Mouse (Mus musculus) heart, embryonic 11.5 days (tissue): Measurements from ENCODE around the gene Cldn14. TPM values are rescaled to one million over a fixed set of nuclear protein-coding genes. Genes with fewer than 3 reads are reported as not detected.
A peak's percentile ranks its signal among the peaks of the same experiment; 100 is the strongest.

Experiments used
- ATAC-seq: fragments of 200-750 bp; cut with Nextera tagmentation; replicated peaks from 2 replicates; pipeline ENCODE4 v1.8.0; 2017; ENCODE audit warnings: moderate library complexity; ENCODE audit not compliant: insufficient number of reproducible peaks, low FRiP score, low TSS enrichment
- H3K27ac ChIP-seq: fragments of 300-500 bp; sonication (generic); 2 replicates; pipeline ENCODE4 v1.5.1; 2014; ENCODE audit warnings: mild to moderate bottlenecking, low read depth, low read length
- H3K27me3 ChIP-seq: fragments of 300-500 bp; sonication (generic); 2 replicates; pipeline ENCODE4 v1.6.1; 2014; ENCODE audit warnings: mild to moderate bottlenecking, low read length, mixed read lengths; ENCODE audit not compliant: control insufficient read depth, insufficient read depth
- H3K36me3 ChIP-seq: fragments of 300-500 bp; sonication (generic); 2 replicates; pipeline ENCODE4 v1.6.1; 2014; ENCODE audit warnings: mild to moderate bottlenecking, low read length, moderate library complexity, mixed read lengths; ENCODE audit not compliant: control insufficient read depth, insufficient read depth
- H3K4me1 ChIP-seq: fragments of 300-500 bp; sonication (generic); 2 replicates; pipeline ENCODE4 v1.6.1; 2014; ENCODE audit warnings: low read length; ENCODE audit not compliant: control insufficient read depth, insufficient read depth
- H3K4me2 ChIP-seq: fragments of 300-500 bp; sonication (generic); 2 replicates; pipeline ENCODE4 v1.6.1; 2014; ENCODE audit warnings: mild to moderate bottlenecking, moderate library complexity
- H3K4me3 ChIP-seq: fragments of 300-500 bp; sonication (generic); 2 replicates; pipeline ENCODE4 v1.5.1; 2014; ENCODE audit warnings: low read depth, low read length
- H3K9ac ChIP-seq: fragments of 300-500 bp; sonication (generic); 2 replicates; pipeline ENCODE4 v1.6.1; 2014; ENCODE audit warnings: mild to moderate bottlenecking, low read depth, low read length, moderate library complexity
- H3K9me3 ChIP-seq: fragments of 300-500 bp; sonication (generic); replicated peaks from 2 replicates; pipeline ENCODE4 v1.6.1; 2016; ENCODE audit warnings: low read length; ENCODE audit not compliant: control insufficient read depth
- WGBS: fragments of 180-500 bp; shearing (Covaris S2); extraction: QIAGEN DNeasy Blood & Tissue Kit; methylation state at CpG from one replicate; pipeline ENCODE4 v1.1.7; 2014; ENCODE audit not compliant: insufficient replicate concordance; 5-methylcytosine and 5-hydroxymethylcytosine counted together
- polyA plus RNA-seq: library from polyadenylated mRNA; unstranded; fragments of >200 nt; fragmentation: Nextera tagmentation; extraction: Ambion mirVana; gene quantifications from 2 replicates; pipeline ENCODE4 v1.2.1, GENCODE M21; 2014

The Cldn14 gene
- polyA plus RNA-seq, 1 experiment from 2014 or later = 0.13 TPM

DNA sequence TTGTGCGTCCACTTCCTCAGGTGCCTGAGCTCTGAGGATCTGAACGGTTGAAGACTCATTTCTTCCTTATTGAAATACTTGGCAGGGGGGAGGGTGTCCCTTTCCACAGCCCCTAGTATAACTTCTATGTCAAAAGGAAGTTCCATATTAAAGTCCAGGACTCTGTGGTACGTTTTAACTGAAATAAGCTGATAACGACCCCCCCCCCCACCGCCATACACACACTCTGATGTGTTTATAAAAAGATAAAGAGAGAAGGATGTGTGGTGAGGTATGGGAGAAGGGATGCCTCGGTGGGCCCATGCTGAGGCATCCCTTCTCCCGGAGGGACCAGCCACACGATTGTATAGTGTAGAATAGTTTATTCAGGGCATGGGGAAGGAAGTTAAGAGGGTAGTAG lies 34.4 kb downstream of the Cldn14 start:
- Histone ChIP-seq H3K27ac (no peak overlapping the region), H3K9ac (no peak overlapping the region), H3K4me1 (no peaks in the 10 kb centered on the region), H3K36me3 (no peaks in the 10 kb centered on the region), H3K27me3 (no peaks in the 10 kb centered on the region; the same call in 1 of the 2 replicates), H3K9me3 (no peaks in the 10 kb centered on the region; the same call in 1 of the 2 replicates), H3K4me3 (no peak overlapping the region), H3K4me2 (peak overlapping the region; percentile 64)
- 48% methylated on average over 8 of the region's 8 CpGs for WGBS
- ATAC-seq = no peak

DNA sequence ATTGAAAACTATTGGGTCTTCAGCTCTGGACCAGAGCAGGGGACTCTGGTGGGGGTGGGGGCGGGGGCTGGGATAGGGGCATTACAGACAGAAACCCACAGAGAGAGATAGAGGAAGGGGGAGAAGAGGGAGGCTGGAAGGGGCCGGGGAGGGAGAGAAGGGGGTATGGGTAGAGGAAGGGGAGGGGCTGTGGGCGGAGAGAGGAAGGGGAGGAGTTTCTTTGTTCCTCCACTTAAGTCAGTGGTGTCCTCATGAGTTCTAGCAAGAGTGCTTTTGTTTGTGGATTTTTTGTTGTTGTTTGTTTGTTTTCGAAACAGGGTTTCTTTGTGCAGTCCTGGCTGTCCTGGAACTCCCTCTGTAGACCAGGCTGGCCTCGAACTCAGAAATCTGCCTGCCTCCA lies 35.1 kb downstream of the Cldn14 start:
- Histone ChIP-seq H3K4me1 (no peaks in the 10 kb centered on the region), H3K27ac (no peak overlapping the region)
- ATAC-seq = 0 out of 2 replicates have a peak, but pooled peaks have one; percentile 16

DNA sequence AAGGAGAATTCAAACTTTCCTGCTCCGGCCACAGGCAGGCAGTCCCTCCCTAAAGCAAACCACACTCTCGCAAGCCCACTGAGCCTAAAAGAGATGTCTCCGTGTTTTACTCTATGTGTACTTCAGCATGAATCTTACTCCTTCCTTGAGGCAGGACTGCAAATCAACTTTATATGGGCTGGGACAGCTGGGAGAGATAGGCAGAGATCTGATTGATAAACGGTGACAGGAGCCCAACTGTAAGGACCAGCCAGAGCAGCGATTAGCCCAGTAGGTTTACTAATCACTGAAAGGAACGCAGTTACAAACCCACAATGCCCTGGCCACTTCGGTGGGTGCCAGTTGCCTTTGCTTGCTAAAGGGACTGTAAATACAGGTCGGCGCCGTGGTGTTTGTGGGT lies 35.5 kb downstream of the Cldn14 start:
- 17% methylated on average over 10 of the region's 10 CpGs for WGBS
- H3K27ac ChIP-seq = no peak overlapping the region
- ATAC-seq = no peak

More for the DNA sequence above, 35.1 kb downstream of the Cldn14 start:
- Histone ChIP-seq H3K27me3 (no peaks in the 10 kb centered on the region; the same call in 1 of the 2 replicates), H3K4me2 (peak overlapping the region; percentile 64), H3K36me3 (no peaks in the 10 kb centered on the region), H3K4me3 (peak overlapping the region; percentile 38), H3K9me3 (no peaks in the 10 kb centered on the region; the same call in 1 of the 2 replicates), H3K9ac (peak overlapping the region; percentile 65)
- WGBS = 36% methylated on average over 5 of the region's 5 CpGs

DNA sequence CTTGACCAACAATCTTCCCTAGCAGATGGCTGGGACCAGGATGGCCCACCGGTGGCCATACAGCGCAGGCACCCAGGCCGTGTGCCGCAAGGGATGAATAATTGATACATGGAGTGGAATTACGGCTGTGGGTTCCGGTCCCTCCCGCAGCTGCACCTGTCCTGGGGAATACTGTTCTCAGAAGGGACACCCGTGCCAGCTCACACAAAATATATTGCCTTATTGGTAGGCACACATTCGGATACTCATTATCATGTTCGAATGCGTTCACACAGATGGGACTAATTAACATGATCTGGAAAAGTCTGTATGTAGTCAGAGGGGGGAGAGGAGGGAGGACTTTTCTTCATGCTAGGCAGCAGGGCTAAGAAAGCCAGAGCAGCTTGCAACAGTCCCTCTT lies 37.6 kb downstream of the Cldn14 start:
- no peak overlapping the region for H3K4me2 ChIP-seq
- WGBS = 85% methylated on average over 11 of the region's 11 CpGs
- H3K4me3 ChIP-seq = no peak overlapping the region
- no peak overlapping the region for H3K9ac ChIP-seq
- peaks cover 2% of the 10 kb centered on the region; the same call in 1 of the 2 replicates for H3K27me3 ChIP-seq
- no peak overlapping the region for H3K27ac ChIP-seq
- no peaks in the 10 kb centered on the region; the same call in 1 of the 2 replicates for H3K9me3 ChIP-seq
- no peaks in the 10 kb centered on the region for H3K36me3 ChIP-seq
- no peaks in the 10 kb centered on the region for H3K4me1 ChIP-seq
- ATAC-seq = no peak

More for the DNA sequence above, 35.5 kb downstream of the Cldn14 start:
- no peaks in the 10 kb centered on the region; the same call in 1 of the 2 replicates for H3K9me3 ChIP-seq
- peak overlapping the region; percentile 64 for H3K4me2 ChIP-seq
- peak overlapping the region; percentile 38 for H3K4me3 ChIP-seq
- peak overlapping the region; percentile 65; the same call in 1 of the 2 replicates for H3K9ac ChIP-seq
- H3K36me3 ChIP-seq = no peaks in the 10 kb centered on the region
- no peaks in the 10 kb centered on the region for H3K4me1 ChIP-seq
- H3K27me3 ChIP-seq = no peaks in the 10 kb centered on the region; the same call in 1 of the 2 replicates

DNA sequence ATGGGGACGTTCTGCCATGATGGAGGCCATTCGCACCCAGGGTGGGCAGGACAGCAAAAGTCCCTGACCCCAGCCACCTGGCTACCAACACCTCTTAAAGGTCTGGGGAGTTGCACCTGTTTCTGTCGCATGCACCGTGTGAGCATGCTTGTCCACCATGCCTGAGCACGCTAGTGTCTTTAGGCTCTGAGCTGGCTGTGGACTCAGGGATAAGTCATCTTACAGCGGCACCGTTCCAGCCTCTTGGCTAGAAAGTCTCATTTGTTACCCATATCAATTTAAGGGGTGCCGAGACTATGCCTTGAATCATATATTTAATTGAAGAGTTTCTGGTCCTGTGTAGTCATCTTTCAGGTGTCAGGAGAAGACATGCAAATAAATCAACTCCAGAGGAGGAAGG lies 40.7 kb downstream of the Cldn14 start:
- Histone ChIP-seq H3K9ac (no peak overlapping the region), H3K4me2 (no peak overlapping the region), H3K4me1 (no peaks in the 10 kb centered on the region), H3K4me3 (no peak overlapping the region), H3K27me3 (peaks cover 2% of the 10 kb centered on the region; the same call in 1 of the 2 replicates), H3K9me3 (no peaks in the 10 kb centered on the region), H3K36me3 (no peaks in the 10 kb centered on the region), H3K27ac (no peak overlapping the region)
- ATAC-seq = no peak
- WGBS = 89% methylated on average over 8 of the region's 8 CpGs

DNA sequence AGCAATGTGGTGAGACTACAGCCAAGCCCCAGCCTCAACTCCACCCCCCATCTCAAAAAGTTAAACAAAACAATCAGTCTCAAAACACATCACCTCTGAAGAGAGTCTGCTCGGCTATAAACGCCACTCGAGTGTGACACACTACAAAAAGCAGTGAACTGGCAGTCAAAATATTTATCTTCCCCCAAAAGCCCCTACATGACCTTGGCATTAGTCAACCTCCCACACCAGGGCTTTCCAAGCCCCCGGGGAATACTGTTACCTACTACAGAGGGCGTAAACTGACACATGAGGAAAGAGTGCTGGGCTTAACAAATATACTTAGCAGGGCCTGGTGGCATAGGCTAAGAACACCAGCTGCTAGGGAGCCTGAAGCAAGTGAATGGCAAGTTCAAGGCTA lies 46.4 kb downstream of the Cldn14 start:
- Histone ChIP-seq H3K4me3 (no peak overlapping the region), H3K27me3 (no peaks in the 10 kb centered on the region), H3K4me2 (no peak overlapping the region), H3K4me1 (no peaks in the 10 kb centered on the region), H3K27ac (no peak overlapping the region), H3K9me3 (no peaks in the 10 kb centered on the region), H3K36me3 (no peaks in the 10 kb centered on the region), H3K9ac (no peak overlapping the region)
- no peak for ATAC-seq
- 46% methylated on average over 5 of the region's 5 CpGs for WGBS

DNA sequence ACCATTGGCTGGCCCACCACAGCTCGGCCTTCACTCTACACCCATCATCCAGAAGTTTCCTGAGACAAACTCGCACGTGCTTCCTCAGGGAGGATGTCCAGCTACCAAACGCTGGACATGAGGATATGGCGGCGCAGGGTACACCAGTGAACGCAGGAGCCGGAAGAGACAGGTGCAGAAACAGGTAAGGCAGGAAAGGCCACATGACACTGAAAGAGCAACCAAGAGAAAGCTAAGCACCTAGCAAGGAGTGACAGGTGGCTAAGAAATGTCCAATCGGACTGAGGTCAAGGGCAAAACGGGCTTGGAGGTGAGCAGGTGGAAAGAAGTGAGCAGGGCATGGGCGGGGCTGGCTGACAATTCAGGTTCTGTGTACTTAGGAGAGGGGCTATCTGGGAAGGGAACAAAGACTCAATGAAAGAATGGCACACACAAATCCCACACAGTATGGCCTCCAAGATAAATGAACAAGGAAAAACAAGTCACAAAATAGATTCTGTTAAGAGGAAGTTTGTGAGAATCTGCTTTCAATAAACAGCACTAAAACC lies 47.5 kb downstream of the Cldn14 start:
- Histone ChIP-seq H3K9me3 (no peaks in the 10 kb centered on the region), H3K4me3 (no peak overlapping the region), H3K36me3 (no peaks in the 10 kb centered on the region), H3K4me1 (no peaks in the 10 kb centered on the region), H3K27ac (no peak overlapping the region), H3K27me3 (no peaks in the 10 kb centered on the region), H3K4me2 (no peak overlapping the region), H3K9ac (no peak overlapping the region)
- 77% methylated on average over 11 of the region's 11 CpGs for WGBS
- no peak for ATAC-seq

DNA sequence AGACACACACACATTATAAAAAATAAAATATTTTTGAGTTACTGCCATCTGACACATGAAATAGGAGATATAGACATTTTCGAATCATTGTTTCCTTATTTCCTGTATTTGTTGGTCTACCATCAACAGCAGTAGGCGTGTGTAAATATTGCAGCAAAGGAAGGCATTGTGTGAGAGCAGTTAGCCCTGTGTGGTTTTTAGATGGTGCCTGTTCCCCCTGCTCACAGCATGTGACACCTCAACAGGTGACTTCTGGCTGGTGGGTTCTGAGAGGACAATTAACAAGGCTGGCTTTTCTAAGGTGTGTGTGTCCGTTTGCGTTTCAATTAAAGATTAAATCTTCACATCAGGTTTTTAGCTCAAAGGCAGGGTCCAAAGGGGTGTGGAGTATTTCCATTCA lies 48.1 kb downstream of the Cldn14 start:
- no peaks in the 10 kb centered on the region for H3K4me1 ChIP-seq
- no peak overlapping the region for H3K9ac ChIP-seq
- ATAC-seq = no peak
- no peak overlapping the region for H3K4me3 ChIP-seq
- H3K36me3 ChIP-seq = no peaks in the 10 kb centered on the region
- no peaks in the 10 kb centered on the region for H3K9me3 ChIP-seq
- no peak overlapping the region for H3K4me2 ChIP-seq
- H3K27me3 ChIP-seq = no peaks in the 10 kb centered on the region
- 81% methylated on average over 4 of the region's 4 CpGs for WGBS
- H3K27ac ChIP-seq = no peak overlapping the region

DNA sequence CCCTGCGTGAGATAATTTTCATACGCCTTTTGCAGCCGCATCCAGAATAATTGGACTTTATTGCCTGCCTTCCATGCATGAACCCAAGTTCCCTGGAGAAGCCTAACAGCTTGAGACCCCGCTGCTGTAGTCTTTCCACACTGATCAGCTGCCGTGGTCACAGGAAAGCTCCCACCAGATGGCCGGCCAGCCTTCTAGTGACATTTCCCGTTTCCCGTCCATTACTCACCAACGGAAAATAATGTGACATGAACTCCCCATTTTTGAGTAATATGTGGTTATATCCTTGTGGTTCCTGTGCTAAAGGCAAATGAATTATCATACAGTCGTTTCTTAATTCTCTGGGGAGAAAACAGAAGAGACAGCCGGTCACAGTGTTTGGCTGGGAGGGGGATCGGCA lies 51.2 kb downstream of the Cldn14 start:
- no peak overlapping the region for H3K9ac ChIP-seq
- no peaks in the 10 kb centered on the region for H3K27me3 ChIP-seq
- H3K4me3 ChIP-seq = no peak overlapping the region
- no peaks in the 10 kb centered on the region for H3K4me1 ChIP-seq
- no peak overlapping the region for H3K4me2 ChIP-seq
- 76% methylated on average over 12 of the region's 12 CpGs for WGBS
- no peak for ATAC-seq
- H3K36me3 ChIP-seq = no peaks in the 10 kb centered on the region
- H3K27ac ChIP-seq = no peak overlapping the region
- H3K9me3 ChIP-seq = no peaks in the 10 kb centered on the region
